Mouse (Mus musculus) limb, embryonic 11.5 days (tissue): Measurements from ENCODE around the gene Myrfl. TPM values are rescaled to one million over a fixed set of nuclear protein-coding genes. Genes with fewer than 3 reads are reported as not detected.

Experiments used
- ATAC-seq: fragments of 200-750 bp; cut with Nextera tagmentation; 2 replicates; pipeline ENCODE4 v1.8.0; 2017; ENCODE audit warnings: low read depth; ENCODE audit not compliant: insufficient number of reproducible peaks, low FRiP score, low TSS enrichment
- DNase-seq: peaks from one replicate; pipeline ENCODE4 v3.0.0-alpha.2; 2015; ENCODE audit warnings: low spot score
- H3K27ac ChIP-seq: fragments of 300-500 bp; sonication (generic); replicated peaks from 2 replicates; pipeline ENCODE4 v1.5.1; 2014; ENCODE audit warnings: low read depth, mild to moderate bottlenecking, low read length
- H3K27me3 ChIP-seq: fragments of 300-500 bp; sonication (generic); 2 replicates; pipeline ENCODE4 v1.6.1; 2014; ENCODE audit warnings: mild to moderate bottlenecking, low read length, mixed read lengths; ENCODE audit not compliant: control insufficient read depth, insufficient read depth
- H3K36me3 ChIP-seq: fragments of 300-500 bp; sonication (generic); 2 replicates; pipeline ENCODE4 v1.6.1; 2014; ENCODE audit warnings: mild to moderate bottlenecking, low read length, moderate library complexity, mixed read lengths; ENCODE audit not compliant: control insufficient read depth, insufficient read depth
- H3K4me1 ChIP-seq: fragments of 300-500 bp; sonication (generic); 2 replicates; pipeline ENCODE4 v1.6.1; 2014; ENCODE audit warnings: low read length, mixed read lengths; ENCODE audit not compliant: control insufficient read depth, insufficient read depth
- H3K4me2 ChIP-seq: fragments of 300-500 bp; sonication (generic); 2 replicates; pipeline ENCODE4 v1.6.1; 2014; ENCODE audit warnings: low read depth, mild to moderate bottlenecking, moderate library complexity; ENCODE audit not compliant: severe bottlenecking
- H3K4me3 ChIP-seq: fragments of 300-500 bp; sonication (generic); 2 replicates; pipeline ENCODE4 v1.5.1; 2014; ENCODE audit warnings: low read depth, low read length
- H3K9ac ChIP-seq: fragments of 300-500 bp; sonication (generic); 2 replicates; pipeline ENCODE4 v1.6.1; 2014; ENCODE audit warnings: mild to moderate bottlenecking, low read length
- H3K9me3 ChIP-seq: fragments of 300-500 bp; sonication (generic); 2 replicates; pipeline ENCODE4 v1.6.1; 2016; ENCODE audit warnings: low read length; ENCODE audit not compliant: control insufficient read depth
- WGBS: fragments of 180-500 bp; shearing (Covaris S2); extraction: QIAGEN DNeasy Blood & Tissue Kit; methylation state at CpG from one replicate; pipeline ENCODE4 v1.1.7; 2014; 5-methylcytosine and 5-hydroxymethylcytosine counted together
- polyA plus RNA-seq: library from polyadenylated mRNA; unstranded; fragments of >200 nt; fragmentation: Nextera tagmentation; extraction: Ambion mirVana; gene quantifications from 2 replicates; pipeline ENCODE4 v1.2.1, GENCODE M21; 2014

The Myrfl gene
- polyA plus RNA-seq, 1 experiment from 2014 or later: 0.07 TPM

DNA sequence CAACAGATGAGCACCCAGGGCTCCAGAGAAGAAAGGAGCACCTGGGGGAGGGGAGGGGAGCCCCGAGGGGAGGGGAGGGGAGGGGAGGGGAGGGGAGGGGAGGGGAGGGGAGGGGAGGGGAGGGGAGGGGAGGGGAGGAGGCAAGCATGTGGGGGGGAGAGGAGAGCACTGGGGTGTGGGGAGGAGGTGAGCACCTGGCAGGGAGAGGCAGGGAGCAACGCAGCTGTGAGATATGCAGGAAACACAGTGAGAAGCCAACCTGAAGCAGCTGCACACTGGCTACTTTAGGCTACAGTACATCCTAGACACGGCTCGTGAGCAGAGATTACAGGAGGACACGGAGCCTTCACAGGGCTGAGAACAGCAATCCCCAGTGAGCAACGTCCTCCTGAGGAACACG, 34.2 kb upstream of the Myrfl start:
- no peaks in the 10 kb centered on the region; the same call in 1 of the 2 replicates for H3K36me3 ChIP-seq
- no peak for ATAC-seq

DNA sequence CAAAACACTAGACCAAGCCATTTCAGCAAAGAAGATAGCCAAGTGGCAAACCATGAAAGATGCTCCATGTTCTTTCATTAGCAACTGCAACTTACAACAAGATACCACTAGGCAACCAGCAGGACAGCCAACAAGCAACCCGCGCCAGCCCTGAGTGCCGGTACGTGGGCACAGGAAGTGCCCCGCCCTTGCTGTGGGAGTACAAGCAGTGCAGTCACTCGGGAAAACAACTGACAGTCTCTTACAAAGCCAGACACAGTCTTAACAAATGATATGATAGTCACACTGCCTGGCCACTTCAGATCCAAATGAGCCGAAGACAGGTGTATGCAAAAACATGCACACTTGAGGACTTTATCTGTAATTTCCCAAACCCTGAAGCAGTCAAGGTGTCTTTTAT, 33.8 kb upstream of the Myrfl start:
- H3K4me3 ChIP-seq: no peak overlapping the region
- no peaks in the 10 kb centered on the region; the same call in 1 of the 2 replicates for H3K36me3 ChIP-seq
- DNase-seq (no peak), ATAC-seq (no peak)
- no peaks in the 10 kb centered on the region for H3K9me3 ChIP-seq
- WGBS: 87% methylated on average over 7 of the region's 7 CpGs
- H3K27ac ChIP-seq: no peak overlapping the region
- H3K4me2 ChIP-seq: no peak overlapping the region
- H3K27me3 ChIP-seq: no peaks in the 10 kb centered on the region
- H3K4me1 ChIP-seq: no peaks in the 10 kb centered on the region
- no peak overlapping the region for H3K9ac ChIP-seq

More for the DNA sequence above, 34.2 kb upstream of the Myrfl start:
- no peak for DNase-seq
- no peaks in the 10 kb centered on the region for H3K4me1 ChIP-seq
- 77% methylated on average over 6 of the region's 7 CpGs for WGBS
- no peak overlapping the region for H3K9ac ChIP-seq
- no peak overlapping the region for H3K4me3 ChIP-seq
- no peak overlapping the region for H3K27ac ChIP-seq
- H3K4me2 ChIP-seq: no peak overlapping the region
- H3K9me3 ChIP-seq: no peaks in the 10 kb centered on the region
- H3K27me3 ChIP-seq: no peaks in the 10 kb centered on the region

GRCm38 (mm10) chr10:116928826-116929225, 32.1 kb upstream of the Myrfl start:
- Histone ChIP-seq H3K9me3 (no peaks in the 10 kb centered on the region), H3K4me2 (no peak overlapping the region), H3K9ac (no peak overlapping the region), H3K4me3 (no peak overlapping the region), H3K27ac (no peak overlapping the region), H3K4me1 (no peaks in the 10 kb centered on the region), H3K36me3 (no peaks in the 10 kb centered on the region; the same call in 1 of the 2 replicates), H3K27me3 (no peaks in the 10 kb centered on the region)
- WGBS: 84% methylated on average over 3 of the region's 3 CpGs
- ATAC-seq: no peak
- DNase-seq: no peak

DNA sequence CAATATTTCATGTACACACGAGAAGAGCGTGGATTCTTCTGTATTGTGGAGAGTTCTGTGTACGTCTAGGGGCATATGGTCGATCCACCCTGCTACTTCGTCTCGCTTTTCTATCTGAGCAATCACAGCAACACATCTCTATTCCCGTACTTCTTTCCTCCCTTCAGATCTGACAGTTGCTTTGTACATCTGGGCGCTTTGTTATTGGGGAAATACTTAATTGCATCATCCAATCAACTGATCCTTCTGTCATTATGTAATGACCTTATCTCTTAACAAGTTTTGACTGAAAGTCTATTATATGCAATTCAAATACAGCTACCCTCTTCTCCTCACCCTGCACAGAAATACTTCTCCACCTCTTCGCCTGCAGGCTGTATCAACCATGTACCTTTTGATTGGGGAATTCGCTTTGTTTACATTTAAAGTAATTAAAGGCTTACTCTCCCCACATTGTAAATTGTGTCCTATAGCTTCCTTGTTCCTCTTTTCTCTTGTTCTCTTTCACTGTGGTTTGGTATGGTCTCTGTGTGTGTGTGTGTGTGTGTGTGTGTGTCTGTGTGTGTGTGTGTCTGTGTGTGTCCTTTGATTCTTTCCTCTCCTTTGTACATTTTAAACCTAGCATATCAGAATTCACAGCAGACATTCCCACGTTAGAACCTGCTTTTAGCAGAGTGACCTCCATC, 29.9 kb upstream of the Myrfl start:
- no peak for DNase-seq
- H3K27me3 ChIP-seq: no peaks in the 10 kb centered on the region
- no peak overlapping the region for H3K9ac ChIP-seq
- no peaks in the 10 kb centered on the region; the same call in 1 of the 2 replicates for H3K36me3 ChIP-seq
- no peak overlapping the region for H3K27ac ChIP-seq
- H3K4me1 ChIP-seq: no peaks in the 10 kb centered on the region
- 86% methylated on average over 11 of the region's 11 CpGs for WGBS
- H3K4me2 ChIP-seq: no peak overlapping the region
- no peaks in the 10 kb centered on the region for H3K9me3 ChIP-seq
- no peak overlapping the region for H3K4me3 ChIP-seq
- no peak for ATAC-seq

GRCm38 (mm10) chr10:116923651-116924495, 27.2 kb upstream of the Myrfl start:
- H3K9ac ChIP-seq: no peak overlapping the region
- WGBS: 93% methylated on average over 19 of the region's 19 CpGs
- no peak overlapping the region for H3K4me3 ChIP-seq

GRCm38 (mm10) chr10:116922161-116922560, 25.4 kb upstream of the Myrfl start:
- Histone ChIP-seq H3K4me1 (no peaks in the 10 kb centered on the region), H3K9me3 (no peaks in the 10 kb centered on the region), H3K27ac (no peak overlapping the region), H3K4me2 (no peak overlapping the region), H3K4me3 (no peak overlapping the region), H3K36me3 (peaks cover 2% of the 10 kb centered on the region; the same call in 1 of the 2 replicates), H3K9ac (no peak overlapping the region), H3K27me3 (no peaks in the 10 kb centered on the region)
- DNase-seq (no peak), ATAC-seq (no peak)
- 88% methylated on average over 15 of the region's 15 CpGs for WGBS

More at GRCm38 (mm10) chr10:116923651-116924495, 27.2 kb upstream of the Myrfl start:
- no peak overlapping the region for H3K4me2 ChIP-seq
- DNase-seq (no peak), ATAC-seq (no peak)
- no peak overlapping the region for H3K27ac ChIP-seq
- no peaks in the 10 kb centered on the region for H3K4me1 ChIP-seq
- no peaks in the 10 kb centered on the region for H3K27me3 ChIP-seq
- H3K36me3 ChIP-seq: peaks cover 2% of the 10 kb centered on the region; the same call in 1 of the 2 replicates
- no peaks in the 10 kb centered on the region for H3K9me3 ChIP-seq

GRCm38 (mm10) chr10:116921416-116921815, 24.7 kb upstream of the Myrfl start:
- Histone ChIP-seq H3K4me1 (no peaks in the 10 kb centered on the region), H3K9me3 (no peaks in the 10 kb centered on the region), H3K4me3 (no peak overlapping the region), H3K4me2 (no peak overlapping the region), H3K9ac (no peak overlapping the region), H3K27ac (no peak overlapping the region), H3K36me3 (peaks cover 2% of the 10 kb centered on the region; the same call in 1 of the 2 replicates), H3K27me3 (no peaks in the 10 kb centered on the region)
- no peak for DNase-seq
- 0 out of 2 replicates have a peak, but pooled peaks have one; percentile 21 for ATAC-seq
- WGBS: 91% methylated on average over 15 of the region's 15 CpGs

GRCm38 (mm10) chr10:116920641-116921040, 23.9 kb upstream of the Myrfl start:
- Histone ChIP-seq H3K4me3 (no peak overlapping the region), H3K36me3 (peaks cover 2% of the 10 kb centered on the region; the same call in 1 of the 2 replicates), H3K9ac (no peak overlapping the region), H3K4me2 (no peak overlapping the region), H3K27ac (no peak overlapping the region), H3K27me3 (no peaks in the 10 kb centered on the region), H3K4me1 (no peaks in the 10 kb centered on the region), H3K9me3 (no peaks in the 10 kb centered on the region)
- no peak for ATAC-seq
- WGBS: 94% methylated on average over 8 of the region's 8 CpGs
- no peak for DNase-seq
